Mouse (Mus musculus) gastrocnemius, adult 2 months (tissue): ENCODE measurements around the gene Slc39a11. TPM values are rescaled to one million over a fixed set of nuclear protein-coding genes. Genes with fewer than 3 reads are reported as not detected.

Experiments
- DNase-seq: peaks from one replicate; pipeline ENCODE4 v3.0.0; 2022
- H3K27ac ChIP-seq: fragments of 200-600 bp; 2 replicates; pipeline ENCODE4 v1.8.1; 2022; ENCODE audit warnings: mild to moderate bottlenecking
- H3K4me3 ChIP-seq: fragments of 200-600 bp; 2 replicates; pipeline ENCODE4 v1.8.1; 2022; ENCODE audit warnings: mild to moderate bottlenecking, moderate library complexity
- CTCF ChIP-seq: fragments of 200-600 bp; IDR thresholded peaks from 2 replicates; pipeline ENCODE4 v1.8.1; 2022; ENCODE audit warnings: antibody characterized with exemption, mild to moderate bottlenecking, moderate library complexity
- intact Hi-C: fragments of 180-260 bp; cut with DNase I; formaldehyde crosslinking; loops from one replicate; pipeline ENCODE4 v1.15.1; 2025
- total RNA-seq, 2 experiments: library from RNA; stranded (reverse); gene quantifications; 2 replicates each; pipeline ENCODE4 v1.2.3; 2021

Slc39a11 gene
- total RNA-seq, 2 experiments from 2014 or later = 1.8 to 3.0 TPM

GRCm38 (mm10) chr11:113232049-113232448 is 417.8 kb downstream of the Slc39a11 start:
- Histone ChIP-seq H3K4me3 (no peak overlapping the region), H3K27ac (no peak overlapping the region)
- intact Hi-C loops = no loop called here
- TF ChIP-seq CTCF = no peak
- no peak for DNase-seq

GRCm38 (mm10) chr11:113230410-113231132 is 419.3 kb downstream of the Slc39a11 start:
- no peak for TF ChIP-seq CTCF
- Histone ChIP-seq H3K4me3 (no peak overlapping the region), H3K27ac (no peak overlapping the region)
- intact Hi-C loops = no loop called here
- DNase-seq = no peak

GRCm38 (mm10) chr11:113225748-113226147 is 424.1 kb downstream of the Slc39a11 start:
- TF ChIP-seq CTCF = no peak
- no peak for DNase-seq
- intact Hi-C loops = no loop called here
- Histone ChIP-seq H3K27ac (no peak overlapping the region), H3K4me3 (no peak overlapping the region)

GRCm38 (mm10) chr11:113223756-113224323 is 426.0 kb downstream of the Slc39a11 start:
- no peak for TF ChIP-seq CTCF
- Histone ChIP-seq H3K4me3 (no peak overlapping the region), H3K27ac (no peak overlapping the region)
- no peak for DNase-seq
- intact Hi-C loops = no loop called here

- DNase-seq = no peak
- no peak for TF ChIP-seq CTCF
- Histone ChIP-seq H3K4me3 (no peak overlapping the region), H3K27ac (no peak overlapping the region)
- intact Hi-C loops = no loop called here
These were observed 428.3 kb downstream of the Slc39a11 start for GRCm38 (mm10) chr11:113221267-113222195.

GRCm38 (mm10) chr11:113220649-113221048 is 429.2 kb downstream of the Slc39a11 start:
- H3K27ac ChIP-seq = no peak overlapping the region
- TF ChIP-seq CTCF = no peak
- intact Hi-C loops = no loop called here

GRCm38 (mm10) chr11:113214741-113215140 is 435.1 kb downstream of the Slc39a11 start:
- TF ChIP-seq CTCF = no peak
- H3K27ac ChIP-seq = no peak overlapping the region

More at GRCm38 (mm10) chr11:113220649-113221048, 429.2 kb downstream of the Slc39a11 start:
- H3K4me3 ChIP-seq = no peak overlapping the region
- DNase-seq = no peak

GRCm38 (mm10) chr11:113212390-113213025 is 437.4 kb downstream of the Slc39a11 start:
- Histone ChIP-seq H3K4me3 (no peak overlapping the region), H3K27ac (no peak overlapping the region)
- no peak for DNase-seq
- no peak for TF ChIP-seq CTCF
- intact Hi-C loops = no loop called here

More at GRCm38 (mm10) chr11:113214741-113215140, 435.1 kb downstream of the Slc39a11 start:
- DNase-seq = no peak
- H3K4me3 ChIP-seq = no peak overlapping the region
- intact Hi-C loops = no loop called here

- DNase-seq = no peak
- intact Hi-C loops = no loop called here
- TF ChIP-seq CTCF = no peak
These were observed 440.5 kb downstream of the Slc39a11 start for GRCm38 (mm10) chr11:113209220-113209878.

GRCm38 (mm10) chr11:113208521-113209072 is 441.3 kb downstream of the Slc39a11 start:
- Histone ChIP-seq H3K4me3 (no peak overlapping the region), H3K27ac (no peak overlapping the region)
- intact Hi-C loops = no loop called here
- no peak for DNase-seq
- TF ChIP-seq CTCF = no peak

More at GRCm38 (mm10) chr11:113209220-113209878, 440.5 kb downstream of the Slc39a11 start:
- Histone ChIP-seq H3K4me3 (no peak overlapping the region), H3K27ac (no peak overlapping the region)

GRCm38 (mm10) chr11:113207966-113208365 is 441.9 kb downstream of the Slc39a11 start:
- no peak overlapping the region for H3K4me3 ChIP-seq
- intact Hi-C loops = no loop called here
- no peak for DNase-seq
- no peak for TF ChIP-seq CTCF
- no peak overlapping the region for H3K27ac ChIP-seq
